Mouse (Mus musculus) lung, postnatal 14 days (tissue): Measurements from ENCODE around the gene Gm43517.
A peak's percentile ranks its signal among the peaks of the same experiment; 100 is the strongest.

Experiments used
- DNase-seq: peaks from one replicate; pipeline ENCODE4 v3.0.0; 2021

Gene Gm43517

GRCm38 (mm10) chr12:49384876-49385630 lies at the start of gene Gm43517:
Gene Gm43517 (plus strand): TSS chr12:49385174.
- no peak for DNase-seq

GRCm38 (mm10) chr12:49349697-49350096 lies 35.3 kb upstream of the Gm43517 start:
- no peak for DNase-seq

GRCm38 (mm10) chr12:49368931-49369330 lies 16.0 kb upstream of the Gm43517 start:
- no peak for DNase-seq

- no peak for DNase-seq
Measured at GRCm38 (mm10) chr12:49372170-49372569, 12.8 kb upstream of the Gm43517 start.

- DNase-seq = no peak
Measured at GRCm38 (mm10) chr12:49373176-49373575, 11.8 kb upstream of the Gm43517 start.

- no peak for DNase-seq
Measured at GRCm38 (mm10) chr12:49373821-49374605, 11.0 kb upstream of the Gm43517 start.

GRCm38 (mm10) chr12:49374606-49374995 lies 10.4 kb upstream of the Gm43517 start:
- peak; percentile 14 for DNase-seq

GRCm38 (mm10) chr12:49375427-49376317 lies 9.3 kb upstream of the Gm43517 start:
- DNase-seq = no peak

GRCm38 (mm10) chr12:49376318-49376992 lies 8.5 kb upstream of the Gm43517 start:
- no peak for DNase-seq

GRCm38 (mm10) chr12:49377281-49377970 lies 7.5 kb upstream of the Gm43517 start:
- DNase-seq = no peak

GRCm38 (mm10) chr12:49378920-49379319 lies 6.1 kb upstream of the Gm43517 start:
- no peak for DNase-seq

- no peak for DNase-seq
Measured at GRCm38 (mm10) chr12:49379446-49379845, 5.5 kb upstream of the Gm43517 start.

GRCm38 (mm10) chr12:49380442-49380841 lies 4.5 kb upstream of the Gm43517 start:
- no peak for DNase-seq

GRCm38 (mm10) chr12:49381031-49381525 lies 3.9 kb upstream of the Gm43517 start:
- no peak for DNase-seq

- no peak for DNase-seq
Measured at GRCm38 (mm10) chr12:49381721-49382365, 3.1 kb upstream of the Gm43517 start.

- DNase-seq = no peak
Measured at GRCm38 (mm10) chr12:49382565-49383520, 2.1 kb upstream of the Gm43517 start, which contains the start of gene Foxg1. Gene Foxg1 (plus strand): TSS chr12:49382660.

- no peak for DNase-seq
Measured at GRCm38 (mm10) chr12:49383521-49384133, 1.3 kb upstream of the Gm43517 start.

GRCm38 (mm10) chr12:49384295-49384875 lies 589 bp upstream of the Gm43517 start:
- DNase-seq = no peak

- DNase-seq = no peak
Measured at GRCm38 (mm10) chr12:49385631-49385990, 637 bp downstream of the Gm43517 start.
